Mouse (Mus musculus): Measurements from ENCODE around the gene Plce1.

Gene Plce1

DNA sequence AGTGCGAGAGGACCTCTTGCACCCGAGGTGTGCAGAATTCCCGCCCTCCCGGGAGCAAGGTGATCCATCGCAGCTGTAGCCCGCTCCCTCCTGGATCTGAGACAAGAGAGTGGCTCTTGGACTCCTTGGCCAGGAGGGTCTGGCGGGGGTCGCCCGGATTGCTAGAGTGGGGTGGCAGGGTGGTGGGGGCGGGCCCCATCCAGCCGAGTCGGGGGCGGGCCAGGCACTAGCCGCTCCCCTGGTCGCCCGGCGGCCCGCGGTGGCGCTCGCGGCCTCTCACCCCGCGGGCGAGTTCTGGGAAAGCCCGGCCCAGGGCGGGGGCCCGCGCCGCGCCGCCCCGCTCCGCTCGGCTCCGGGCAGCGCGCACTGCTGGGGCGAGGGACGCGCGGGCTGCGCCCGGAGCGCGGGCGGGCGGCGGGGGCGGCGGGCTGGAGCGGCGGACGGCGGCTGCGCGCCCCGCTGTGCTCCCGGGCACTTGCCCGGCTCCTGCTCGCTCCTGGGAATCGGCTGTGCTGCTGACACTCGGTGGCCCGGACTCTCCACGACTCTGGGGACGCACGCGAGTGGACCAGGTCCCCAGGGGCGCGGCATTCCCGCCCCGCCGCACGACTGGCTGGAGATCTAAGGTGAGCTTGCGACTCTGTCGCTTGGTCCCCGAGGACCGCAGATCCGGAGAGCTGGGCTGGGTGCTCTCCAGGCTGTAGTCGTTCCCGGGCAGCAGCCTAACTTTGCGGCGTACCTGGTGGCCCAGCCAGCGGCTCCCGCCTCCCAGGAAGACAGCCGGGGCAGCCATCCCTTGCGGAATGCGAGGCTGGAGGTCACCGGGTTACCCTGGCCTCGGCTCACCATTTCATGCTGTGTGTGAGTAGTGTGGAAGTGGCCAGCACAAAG is at the start of gene Plce1:
TSS of gene Plce1 (plus strand) at position 379 of the 891 bp plus-strand sequence.
- peak; percentile 56 for DNase-seq (ENCODE audit: low spot score)

DNA sequence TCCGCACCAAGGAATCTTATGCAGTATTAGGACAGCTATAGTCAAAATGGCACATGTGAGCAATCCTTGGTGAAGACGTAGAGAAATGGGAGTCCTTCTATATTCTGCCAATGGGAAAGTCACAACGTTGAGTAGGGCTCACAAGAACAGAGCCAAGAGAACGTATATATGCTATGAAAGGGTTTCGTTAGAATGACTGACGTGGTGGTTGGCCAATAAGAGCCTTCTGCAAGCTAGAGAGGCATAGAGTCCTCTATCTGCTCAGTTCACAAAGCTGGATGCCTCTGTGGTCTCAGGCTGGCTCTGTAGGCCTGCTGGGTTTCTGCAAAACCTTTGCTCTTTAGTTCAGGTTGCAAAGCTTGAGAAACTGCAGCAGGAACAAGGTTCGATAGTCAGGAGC is 49.6 kb upstream of the Plce1 start:
- no peak for DNase-seq (ENCODE audit: low spot score)

DNA sequence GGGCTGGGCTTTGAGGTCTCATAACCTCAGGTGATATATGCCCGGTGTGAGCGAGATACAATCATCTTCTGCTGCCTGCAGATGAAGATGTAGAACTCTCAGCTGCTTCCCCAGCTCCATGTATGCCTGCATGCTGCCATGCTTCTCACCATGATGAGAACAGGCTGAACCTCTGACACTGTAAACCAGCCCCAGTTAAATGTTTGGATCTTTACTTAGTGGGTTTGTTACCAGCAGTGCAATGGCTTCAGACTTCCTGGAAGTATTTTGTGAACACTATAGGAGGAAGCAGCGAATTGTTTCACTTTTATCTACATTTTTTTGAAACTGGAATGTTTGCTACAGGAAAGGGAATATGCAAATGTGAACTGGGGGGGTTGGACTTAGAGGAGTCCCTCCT is 48.9 kb upstream of the Plce1 start:
- no peak for DNase-seq (ENCODE audit: low spot score)

DNA sequence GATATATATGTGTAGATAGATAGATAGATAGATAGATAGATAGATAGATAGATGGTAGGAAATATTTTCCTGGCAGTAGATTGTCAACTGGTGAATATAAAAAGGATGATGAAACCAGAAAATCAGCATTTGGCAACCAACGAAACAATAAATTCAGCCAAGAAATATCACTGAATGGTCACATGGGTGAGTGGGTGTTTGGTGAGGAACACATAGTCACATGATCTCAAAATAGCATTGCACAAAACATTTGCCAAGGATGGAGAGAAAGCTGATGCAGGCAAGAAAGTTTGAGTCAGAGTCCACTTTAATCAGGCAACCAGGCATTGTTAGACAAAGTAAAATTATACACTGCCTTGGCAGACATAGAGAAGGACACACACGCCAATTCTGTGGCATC is 47.5 kb upstream of the Plce1 start:
- DNase-seq (ENCODE audit: low spot score) = no peak

DNA sequence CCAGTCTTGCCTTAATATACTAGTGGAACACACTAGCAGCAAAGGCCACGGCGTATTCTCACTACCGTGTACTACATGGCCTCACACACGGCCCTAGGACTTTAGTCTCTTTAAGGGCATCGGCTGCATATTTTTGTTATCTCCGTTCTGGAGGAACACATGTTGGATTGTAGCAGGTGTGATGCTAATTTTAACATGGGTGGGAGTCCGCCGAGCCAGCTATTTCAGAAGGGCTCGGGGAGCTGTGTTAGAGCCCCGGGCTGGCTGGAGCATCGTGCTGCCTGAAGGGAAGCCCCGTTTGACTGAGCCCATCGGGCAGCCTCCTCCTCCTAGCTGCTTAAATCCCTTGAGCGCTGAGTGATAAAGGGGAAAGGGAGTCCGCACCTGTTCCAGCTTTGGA is 45.7 kb upstream of the Plce1 start:
- DNase-seq (ENCODE audit: low spot score) = no peak

DNA sequence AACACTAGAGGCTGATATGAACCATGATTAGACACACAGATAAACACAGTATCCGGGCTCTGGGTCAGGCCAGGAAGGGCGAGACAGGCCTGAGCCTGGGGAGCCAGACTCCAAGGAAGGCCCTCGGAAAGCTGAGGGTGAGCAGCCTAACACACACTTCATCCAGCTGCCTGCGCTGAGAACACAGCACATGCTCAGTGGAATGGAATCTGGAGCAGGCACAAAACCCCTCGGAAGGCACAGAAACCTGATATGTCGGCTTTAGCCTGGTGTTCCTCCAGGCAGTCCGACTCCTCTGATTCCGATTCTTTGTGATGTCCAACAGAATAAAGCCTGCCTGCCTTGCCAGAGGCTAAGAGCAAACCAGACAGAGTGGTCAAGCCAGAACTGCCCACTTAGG is 39.0 kb upstream of the Plce1 start:
- DNase-seq (ENCODE audit: low spot score) = no peak

DNA sequence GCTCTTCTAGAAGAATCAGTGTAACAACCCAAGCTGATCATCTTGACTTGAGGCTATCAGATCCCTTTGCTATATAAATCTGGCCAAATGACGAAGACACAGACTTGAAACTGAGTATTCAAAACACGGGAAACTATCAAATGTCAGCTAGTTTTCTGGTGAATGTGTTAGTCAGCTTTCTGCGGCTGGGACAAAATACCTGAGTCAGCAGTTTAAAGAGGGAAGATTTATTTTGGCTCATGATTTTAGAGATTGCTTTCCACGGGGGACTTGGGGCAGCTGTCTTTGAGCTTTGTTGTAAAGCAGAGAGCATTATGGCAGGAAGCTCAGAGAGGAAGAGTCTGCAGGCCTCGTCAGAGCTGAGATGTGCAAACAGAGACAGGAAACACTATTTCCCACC is 35.2 kb upstream of the Plce1 start:
- DNase-seq (ENCODE audit: low spot score) = no peak

DNA sequence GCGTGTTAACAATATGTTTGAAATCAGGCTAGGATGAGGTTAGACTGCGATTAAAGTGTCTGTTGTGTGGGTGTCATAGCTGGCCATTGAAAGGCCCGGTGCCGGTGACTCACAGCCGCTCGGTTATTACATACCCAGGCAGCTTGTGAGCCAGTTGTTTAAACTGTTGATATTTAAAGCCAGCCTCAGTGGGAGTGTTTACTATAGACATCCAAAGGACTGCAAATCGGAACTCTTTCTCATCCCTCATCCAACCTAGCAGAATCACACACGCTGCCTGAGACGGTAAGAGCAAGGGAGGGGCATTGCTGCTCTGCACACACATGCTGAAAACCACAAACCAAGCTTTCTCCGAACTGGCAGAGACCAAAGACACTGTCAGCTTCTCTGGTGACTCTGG is 25.7 kb upstream of the Plce1 start:
- no peak for DNase-seq (ENCODE audit: low spot score)

DNA sequence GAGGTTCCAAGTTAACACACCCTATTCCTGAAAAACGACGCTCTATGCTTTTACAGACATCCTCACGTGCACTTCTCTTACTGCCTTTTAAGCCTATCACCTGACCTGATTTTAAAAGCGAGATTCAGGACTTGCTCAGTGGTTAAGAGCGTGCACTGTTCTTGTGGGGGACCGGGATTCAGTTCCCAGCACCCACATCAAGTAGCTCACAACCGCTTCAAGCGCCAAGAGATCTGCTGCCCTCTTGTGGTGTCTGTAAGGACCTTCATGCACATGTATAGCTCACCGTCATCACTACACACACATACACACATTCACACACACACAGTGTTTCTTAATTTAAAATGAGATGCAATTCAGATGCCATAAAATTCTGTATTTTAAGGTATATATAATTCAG is 21.9 kb upstream of the Plce1 start:
- DNase-seq (ENCODE audit: low spot score) = no peak

DNA sequence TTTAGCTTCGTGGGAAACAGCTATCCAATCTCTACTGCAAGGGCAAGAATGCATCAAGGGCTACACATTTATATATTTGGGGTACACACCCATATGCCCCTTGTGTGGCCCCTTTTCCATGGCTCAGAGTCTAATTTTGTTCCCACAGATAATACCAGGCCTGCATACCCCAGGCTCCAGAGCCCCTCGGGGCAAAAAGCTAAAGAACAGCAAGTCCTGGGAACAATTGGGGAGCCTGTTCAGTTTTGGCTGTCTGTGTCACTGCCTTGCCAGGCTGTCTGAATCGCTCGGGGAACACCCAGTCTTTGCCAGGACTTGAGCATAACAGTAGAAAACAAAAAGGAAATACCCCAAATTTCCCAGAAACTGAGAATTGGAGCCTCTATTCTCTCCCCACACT is 20.2 kb upstream of the Plce1 start:
- no peak for DNase-seq (ENCODE audit: low spot score)

DNA sequence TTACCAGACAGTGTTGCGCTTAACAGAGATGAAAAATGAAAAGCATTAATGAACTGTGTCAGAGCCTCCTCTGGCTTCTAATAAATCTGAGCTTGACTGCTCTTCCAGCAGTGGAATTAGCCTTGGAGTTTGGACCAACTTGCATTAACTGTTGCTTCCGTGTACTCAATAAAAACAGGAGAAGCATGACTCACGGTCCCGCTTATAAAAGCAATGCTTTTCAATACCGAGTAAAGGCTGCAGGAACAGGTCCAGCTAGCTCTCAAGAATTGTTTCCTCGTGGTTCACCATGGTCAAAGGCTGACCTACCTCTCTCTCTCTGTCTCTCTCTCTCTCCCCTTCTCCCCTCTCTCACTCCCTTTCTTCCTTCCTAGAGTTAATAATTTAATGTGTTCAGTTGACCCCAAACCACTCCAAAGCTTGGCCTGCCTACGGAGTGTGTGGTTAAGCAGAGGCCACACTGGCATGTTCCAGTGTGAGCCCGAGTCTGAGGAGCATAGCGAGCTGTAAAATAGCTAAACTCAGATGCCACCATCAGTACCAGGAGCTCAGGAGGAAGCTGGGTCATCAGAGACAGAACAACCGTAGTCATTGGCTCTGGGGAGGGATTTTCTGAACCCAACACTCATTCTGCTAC is 10.5 kb upstream of the Plce1 start:
- no peak for DNase-seq (ENCODE audit: low spot score)

DNA sequence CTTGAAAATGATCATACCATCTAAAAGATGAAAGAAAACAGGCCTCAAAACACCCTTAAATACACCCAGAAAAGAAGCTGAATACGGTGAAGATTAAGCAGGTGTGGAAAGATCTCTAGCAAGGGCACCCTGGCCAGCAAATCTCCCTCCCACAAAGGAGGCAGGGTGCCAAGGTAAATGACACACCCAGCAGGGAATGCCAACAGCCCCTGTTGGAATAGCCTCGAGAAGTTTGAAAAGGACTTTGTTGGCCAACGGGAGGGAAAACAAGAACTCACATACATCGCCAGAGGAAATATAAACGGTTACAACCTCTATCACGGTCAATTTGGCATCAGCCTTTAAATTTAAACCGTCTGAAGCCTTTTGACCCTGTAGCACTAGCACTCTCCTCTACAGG is 5.5 kb upstream of the Plce1 start:
- no peak for DNase-seq (ENCODE audit: low spot score)

DNA sequence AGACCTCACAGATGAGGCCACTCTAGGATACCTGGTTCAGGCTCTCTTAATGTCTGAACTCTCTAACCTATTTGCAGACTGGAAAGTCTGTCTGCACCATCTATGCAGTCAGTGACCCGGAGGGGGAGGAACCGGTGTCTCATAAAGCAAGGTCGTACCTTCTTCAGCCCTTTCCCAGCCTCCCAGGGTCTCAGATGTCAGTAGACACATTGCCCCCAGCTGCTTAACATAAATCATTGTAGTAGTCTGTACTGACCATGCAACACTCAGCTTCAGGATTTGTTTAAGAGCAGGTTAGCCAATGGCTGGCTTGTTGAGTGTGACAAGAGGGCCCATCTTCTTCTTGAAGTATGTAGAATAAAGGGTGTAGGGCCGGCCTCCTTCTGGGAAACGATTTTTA is 2.6 kb upstream of the Plce1 start:
- DNase-seq (ENCODE audit: low spot score) = no peak

DNA sequence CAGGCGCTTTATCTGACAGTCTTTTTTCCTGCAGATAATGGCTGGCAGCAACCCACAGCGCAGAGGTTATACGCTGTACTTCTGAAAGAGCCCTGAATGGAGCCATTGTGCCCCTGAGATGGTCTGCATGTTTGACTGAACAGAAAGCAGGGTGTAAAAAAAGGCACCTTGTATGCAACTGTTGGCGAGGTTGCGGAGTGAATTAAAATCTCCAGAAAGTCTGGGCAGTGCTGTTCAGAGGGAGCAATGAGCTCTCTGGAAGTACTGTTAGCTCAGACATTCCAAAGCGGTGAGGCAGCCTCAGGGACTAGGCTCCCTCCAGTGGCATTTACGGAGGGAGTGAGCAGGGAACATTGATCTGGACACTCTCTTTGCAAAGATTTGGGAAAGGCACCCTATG is 2.0 kb upstream of the Plce1 start:
- DNase-seq (ENCODE audit: low spot score) = peak; percentile 22

DNA sequence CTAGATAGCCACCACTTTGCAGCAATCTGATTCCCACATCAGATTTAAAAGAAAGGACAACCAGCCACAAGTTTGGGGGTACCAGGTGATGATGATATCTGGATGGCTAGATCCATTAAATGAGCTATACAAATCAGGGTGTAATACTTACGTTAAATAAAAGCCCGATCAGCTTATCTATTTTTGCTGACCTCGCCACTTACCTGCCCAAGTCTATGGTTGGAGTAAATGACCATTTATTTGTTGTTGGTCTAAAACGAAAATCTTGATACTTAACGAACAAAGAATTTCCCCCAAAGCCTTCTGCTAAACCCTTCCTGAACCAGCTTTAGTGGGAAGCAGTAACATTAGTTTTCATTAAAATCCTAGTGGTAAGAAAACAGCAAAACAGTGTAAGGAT is 1.4 kb upstream of the Plce1 start:
- DNase-seq (ENCODE audit: low spot score) = no peak

DNA sequence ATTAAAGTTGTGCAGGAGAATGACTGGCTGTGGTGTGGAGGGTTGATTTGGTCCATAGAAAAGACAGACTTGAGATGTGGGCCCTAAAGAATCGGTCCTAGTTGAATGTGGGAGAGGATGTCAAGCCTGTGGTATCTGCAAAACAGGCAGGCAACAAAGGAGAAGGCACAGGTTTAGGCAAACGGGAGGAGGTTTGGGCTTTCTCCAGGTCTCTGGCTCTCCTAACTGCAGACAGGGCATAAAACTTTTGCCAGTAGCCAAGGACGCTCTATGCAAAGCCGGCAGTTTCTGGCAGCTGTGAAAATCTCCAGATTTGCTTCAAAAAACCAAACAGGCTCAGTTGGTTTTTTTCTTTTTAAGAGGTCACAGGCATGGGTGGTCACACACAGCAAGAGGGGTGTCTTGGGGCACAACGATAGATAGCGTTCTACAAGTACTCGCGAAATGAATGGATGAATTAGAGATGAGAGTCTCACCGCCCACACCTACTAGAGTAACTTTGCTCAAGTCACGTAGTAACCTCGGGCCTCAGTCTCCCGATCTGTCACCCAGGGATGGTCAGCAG is 671 bp upstream of the Plce1 start:
- DNase-seq (ENCODE audit: low spot score) = no peak

DNA sequence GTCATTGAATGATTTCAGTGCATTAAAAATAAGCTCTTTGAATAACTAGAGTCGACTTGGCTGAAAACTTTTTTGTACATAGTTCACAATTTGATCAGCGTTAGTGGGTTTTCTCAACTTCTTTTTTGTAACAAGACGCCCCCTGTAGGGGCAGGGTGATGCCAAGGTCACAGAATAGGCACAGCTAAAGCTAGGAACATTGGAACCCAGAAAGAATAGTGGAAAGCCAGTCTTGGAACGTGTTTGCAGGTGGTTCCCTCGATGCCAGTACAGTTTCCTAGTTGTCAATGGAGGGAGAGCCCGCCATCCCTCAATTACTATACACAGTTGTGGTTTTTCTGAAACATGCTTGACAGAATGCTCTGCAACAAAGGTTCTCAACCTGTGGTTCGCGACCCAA is 997 bp downstream of the Plce1 start:
- no peak for DNase-seq (ENCODE audit: low spot score)

DNA sequence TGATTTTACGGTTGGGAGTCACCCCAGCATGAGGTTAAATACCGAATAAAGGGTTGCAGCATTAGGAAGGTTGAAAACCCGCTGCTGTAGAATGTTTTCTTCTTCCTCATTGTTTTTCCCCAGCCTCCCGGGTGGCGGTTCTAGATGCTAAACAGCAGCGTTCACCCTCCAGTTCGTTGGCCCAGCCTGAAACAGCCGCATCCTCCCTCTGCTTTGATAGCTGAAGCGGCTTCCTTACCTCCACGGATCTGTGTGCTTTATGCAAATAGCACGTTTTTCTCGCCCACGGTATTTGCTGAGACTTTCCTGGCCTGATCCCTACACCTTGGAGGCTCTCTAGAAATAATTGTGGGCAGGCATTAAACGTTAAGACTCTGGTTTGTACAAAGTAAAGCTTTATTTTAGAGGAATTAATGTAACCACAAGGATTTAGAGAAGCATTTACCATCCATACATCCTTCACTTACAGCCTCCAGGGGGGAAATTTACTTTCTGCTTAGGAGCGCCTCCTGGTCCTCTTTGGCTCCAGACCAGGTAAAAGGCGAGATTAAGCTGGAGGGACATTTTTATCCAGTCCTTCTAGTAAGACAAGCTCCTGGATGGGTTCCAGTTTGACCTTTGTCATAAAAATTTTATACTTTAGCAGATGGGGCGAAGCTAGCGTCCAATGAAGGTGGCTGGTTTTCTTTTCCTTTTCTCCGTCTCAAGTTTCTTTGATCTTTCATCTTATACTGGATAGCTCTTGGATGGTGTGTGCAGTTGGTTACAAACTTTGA is 1.7 kb downstream of the Plce1 start:
- no peak for DNase-seq (ENCODE audit: low spot score)

DNA sequence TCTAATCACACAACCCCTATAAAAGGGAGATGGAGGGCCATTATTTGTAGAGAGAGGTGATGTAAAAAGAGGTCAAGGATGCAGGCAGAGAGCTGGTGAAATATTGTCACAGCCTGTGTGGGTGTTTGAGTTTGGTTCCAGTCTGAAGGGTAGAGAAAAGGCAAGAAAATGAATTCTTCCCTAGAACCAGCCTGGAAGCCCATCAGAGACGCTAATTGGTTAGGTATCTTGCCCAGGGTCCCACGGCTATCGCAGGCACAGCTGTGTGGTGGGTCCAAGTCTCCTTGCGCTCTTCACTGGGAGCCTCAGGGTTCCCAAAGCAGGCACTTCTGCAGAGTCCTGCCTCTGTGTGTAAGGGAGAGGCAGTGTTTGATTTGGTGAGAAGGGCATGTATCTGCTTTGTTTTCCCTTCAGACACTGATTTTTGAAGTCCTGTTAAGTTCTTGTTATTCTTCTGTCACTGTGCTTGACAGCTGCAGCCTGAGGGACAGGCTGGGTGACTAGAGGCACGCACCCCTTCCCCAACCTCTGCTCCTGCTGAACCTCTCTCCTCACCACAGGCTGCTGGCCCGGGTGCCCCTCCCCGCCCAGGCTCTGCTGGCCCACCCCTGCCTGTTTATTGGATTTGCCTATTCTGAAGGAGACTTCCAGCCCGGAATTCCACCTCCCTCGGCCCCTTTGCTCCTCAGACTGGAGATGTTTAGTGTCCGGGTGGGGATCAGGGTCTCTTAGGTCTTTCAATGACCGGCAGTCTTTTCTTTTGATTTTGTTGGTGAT is 5.1 kb downstream of the Plce1 start:
- DNase-seq (ENCODE audit: low spot score) = no peak

DNA sequence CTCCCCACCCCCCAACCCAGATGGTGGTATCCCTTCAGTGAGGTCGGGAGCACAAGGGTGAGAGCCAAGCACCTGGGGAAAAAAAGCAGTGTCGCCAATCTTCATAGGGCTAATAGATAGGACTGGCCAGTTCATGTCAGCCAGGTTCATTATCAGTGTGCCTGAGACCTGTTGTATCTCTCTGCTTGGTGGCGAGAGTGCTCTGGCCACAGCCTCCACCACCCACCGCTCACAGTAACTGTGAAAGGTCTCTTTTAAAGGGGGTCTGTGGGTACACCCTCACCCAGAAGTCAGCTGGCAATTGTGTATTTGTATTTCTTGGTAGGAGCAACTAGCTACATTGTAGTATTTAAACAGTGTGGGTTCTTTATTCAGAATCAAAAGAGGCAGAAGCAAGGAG is 6.6 kb downstream of the Plce1 start:
- DNase-seq (ENCODE audit: low spot score) = no peak

DNA sequence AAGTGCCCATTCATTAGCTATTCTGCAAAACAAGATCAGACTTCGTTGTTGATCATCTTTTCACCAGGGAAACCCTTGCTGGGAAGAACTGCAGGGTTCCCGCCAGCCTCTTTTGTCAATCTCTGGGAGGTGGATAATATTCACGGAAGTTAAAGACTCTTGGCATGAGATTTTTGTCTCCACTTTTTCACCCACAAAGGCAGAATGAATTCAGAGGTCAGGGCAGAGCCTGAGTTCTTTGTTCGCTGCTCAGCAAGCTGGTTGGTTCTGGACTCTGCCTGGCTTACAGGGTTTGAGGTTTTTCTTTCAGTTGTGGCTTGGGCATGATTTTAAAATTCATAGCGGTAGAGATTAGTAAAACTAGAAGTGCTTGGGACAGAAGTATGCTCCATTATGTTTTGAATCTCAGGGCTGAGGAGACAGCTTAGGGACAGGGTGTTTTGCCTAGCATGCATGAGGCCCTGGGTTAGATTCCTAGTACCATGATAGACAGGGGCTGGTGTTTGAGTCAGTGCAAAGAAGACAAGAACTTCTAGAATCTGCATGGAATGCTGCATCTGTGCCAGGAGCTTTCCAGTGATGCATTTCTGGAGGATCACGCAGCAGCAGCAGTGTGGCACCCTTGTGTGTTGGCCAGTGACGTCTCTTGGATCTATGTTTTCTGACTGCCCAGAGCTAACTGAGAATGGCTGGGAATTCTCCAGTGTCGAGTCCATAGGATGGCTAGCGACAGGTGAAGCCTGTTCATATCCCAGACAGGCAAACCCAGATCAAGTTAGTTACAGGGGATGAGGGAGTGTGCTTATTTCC is 7.4 kb downstream of the Plce1 start:
- DNase-seq (ENCODE audit: low spot score) = no peak

Measured in urinary bladder, postnatal 25 days (tissue).